Mouse (Mus musculus): ENCODE data around the gene Rtl10.

Rtl10 gene

DNA sequence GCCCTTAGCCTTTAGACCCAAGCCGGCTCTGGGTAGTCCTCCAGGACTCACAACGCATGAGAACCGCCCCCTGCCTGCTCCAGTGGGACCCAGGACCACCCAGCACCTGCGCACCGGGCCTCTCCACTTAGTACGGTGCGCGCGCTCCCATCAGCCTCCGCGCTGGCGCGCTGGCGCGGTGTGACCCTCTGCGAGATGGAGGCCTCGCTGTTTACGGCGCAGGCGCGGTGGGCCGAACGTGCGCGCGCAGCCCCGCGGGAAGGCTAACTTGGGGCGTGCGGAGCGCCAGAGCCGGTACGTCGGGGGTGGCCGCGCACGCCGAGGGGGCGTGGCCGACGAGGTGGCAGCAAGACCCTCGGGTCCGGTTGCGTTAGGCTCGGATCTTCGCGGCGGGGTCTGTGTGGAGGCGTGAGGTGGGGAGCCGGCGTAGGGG, at the start of gene Rtl10, which contains the start of gene Gnb1l:
Rtl10 (plus strand) TSS at position 344 of the 433 bp plus-strand sequence.
Gnb1l (plus strand) TSS at position 156 of the 433 bp plus-strand sequence.
- DNase-seq (ENCODE audit: low spot score): peak; percentile 95

DNA sequence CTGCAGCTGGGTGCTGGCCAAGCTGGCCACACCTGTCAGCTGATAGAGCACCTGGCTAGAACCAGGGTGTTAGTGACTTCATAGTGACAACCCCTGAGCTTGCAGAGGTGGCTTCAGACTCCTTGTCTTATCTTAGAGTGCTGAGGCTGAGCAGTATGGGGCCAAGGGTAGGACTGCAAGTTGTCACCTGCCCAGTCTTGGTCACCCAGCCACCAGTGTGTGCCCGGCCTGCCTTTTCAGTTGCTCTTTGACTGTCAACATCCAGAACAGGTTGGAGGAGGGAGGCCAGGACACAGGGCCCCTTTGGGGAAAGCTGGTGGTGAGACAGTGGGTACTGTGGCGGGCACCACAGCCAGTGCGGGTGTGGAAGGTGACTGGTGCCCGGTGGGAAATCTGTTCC, 49.7 kb upstream of the Rtl10 start:
- DNase-seq (ENCODE audit: low spot score): no peak

DNA sequence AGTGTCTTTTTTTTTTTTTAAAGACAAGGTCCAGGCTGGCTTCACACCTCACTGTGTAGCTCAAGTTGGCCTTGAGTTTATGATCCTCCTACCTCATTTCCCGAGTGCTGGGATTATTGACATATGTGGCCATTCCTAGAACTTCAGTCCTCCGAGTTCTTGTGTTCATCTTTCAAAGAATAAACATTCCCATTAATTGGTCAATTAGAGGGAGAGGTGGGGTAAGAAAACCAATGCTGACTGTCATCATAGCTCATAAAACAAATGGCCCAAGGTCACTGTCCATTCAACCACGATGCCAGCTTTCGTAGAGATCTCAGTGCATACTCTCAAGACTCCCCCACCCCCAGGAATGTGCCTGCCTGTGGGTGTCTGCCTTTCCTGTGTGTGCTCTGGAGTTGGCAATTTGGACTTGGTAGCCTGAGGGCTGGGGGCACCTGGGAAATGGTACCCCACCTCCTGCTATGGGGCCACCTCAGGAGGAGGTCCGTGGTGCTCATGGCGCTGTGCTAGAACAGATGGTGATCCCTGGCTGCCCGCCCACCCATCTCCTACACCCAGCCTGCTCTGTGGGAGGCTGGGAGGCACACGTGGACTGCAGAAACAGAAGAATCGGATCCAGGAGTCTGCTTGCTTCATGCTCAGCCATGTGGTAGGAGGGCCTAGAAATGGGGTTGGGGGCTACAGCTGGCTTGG, 47.1 kb upstream of the Rtl10 start:
- DNase-seq (ENCODE audit: low spot score): no peak

DNA sequence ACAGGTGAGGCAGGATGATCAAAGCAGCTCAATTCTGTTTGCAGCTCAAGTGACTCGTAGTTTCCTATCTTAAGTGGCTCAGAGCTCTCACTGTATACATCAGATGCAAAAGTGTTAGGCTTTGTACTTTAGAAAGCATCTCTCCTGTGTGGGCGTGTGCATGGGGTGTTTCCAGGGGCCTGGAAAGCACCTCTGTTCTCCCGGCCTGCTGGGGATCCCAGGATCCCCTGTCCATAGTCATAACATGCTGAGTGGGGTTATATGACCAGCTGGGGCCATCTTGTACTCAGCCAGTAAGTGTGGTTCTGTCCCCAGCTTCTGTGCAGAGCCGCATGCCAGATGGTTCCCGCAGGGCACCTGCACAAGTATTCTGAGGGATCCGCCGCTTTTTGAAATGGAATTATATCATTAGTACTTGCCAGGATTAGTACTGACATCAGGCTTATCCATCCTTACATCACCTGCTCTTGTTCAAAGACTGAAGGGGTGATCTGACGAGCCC, 46.3 kb upstream of the Rtl10 start:
- DNase-seq (ENCODE audit: low spot score): no peak

DNA sequence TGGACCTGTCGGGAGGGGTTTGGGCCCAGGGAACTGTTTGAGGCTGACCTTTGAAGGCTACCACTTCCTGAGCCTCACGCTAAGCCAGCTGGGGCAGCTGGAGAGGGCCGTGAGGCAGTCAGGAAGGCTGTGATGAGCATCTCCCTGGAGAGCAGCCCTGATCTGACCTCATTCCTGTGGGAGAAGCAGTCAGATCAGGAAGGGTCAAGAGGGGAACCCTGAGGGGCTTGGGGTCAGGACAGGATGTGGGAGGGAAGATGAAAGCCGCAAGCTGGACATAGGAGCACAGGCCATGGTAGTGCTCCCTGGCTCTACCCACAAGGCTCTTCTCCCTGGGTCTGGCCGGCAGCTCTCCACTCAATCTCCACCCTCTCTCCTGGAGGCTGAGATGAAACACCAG, 44.9 kb upstream of the Rtl10 start:
- no peak for DNase-seq (ENCODE audit: low spot score)

DNA sequence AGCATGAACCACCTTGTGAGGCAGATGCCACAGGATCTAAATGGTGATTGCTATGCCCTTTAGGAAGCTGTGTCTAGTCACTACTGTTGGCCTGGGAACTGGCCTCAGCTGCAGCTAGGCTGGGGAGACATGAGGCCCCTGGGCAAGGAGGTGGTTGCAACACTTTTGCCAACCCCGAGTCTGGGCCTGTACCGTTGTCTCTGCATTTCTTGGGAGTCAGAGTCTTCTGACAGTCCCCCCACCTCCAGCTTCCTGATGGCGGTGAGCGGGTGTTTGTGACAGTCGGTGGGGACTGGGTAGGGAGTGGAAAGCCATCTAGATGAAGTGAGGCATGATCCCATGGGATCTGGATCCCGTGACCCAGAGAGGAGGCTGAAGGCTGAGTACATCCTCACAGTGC, 43.3 kb upstream of the Rtl10 start:
- no peak for DNase-seq (ENCODE audit: low spot score)

DNA sequence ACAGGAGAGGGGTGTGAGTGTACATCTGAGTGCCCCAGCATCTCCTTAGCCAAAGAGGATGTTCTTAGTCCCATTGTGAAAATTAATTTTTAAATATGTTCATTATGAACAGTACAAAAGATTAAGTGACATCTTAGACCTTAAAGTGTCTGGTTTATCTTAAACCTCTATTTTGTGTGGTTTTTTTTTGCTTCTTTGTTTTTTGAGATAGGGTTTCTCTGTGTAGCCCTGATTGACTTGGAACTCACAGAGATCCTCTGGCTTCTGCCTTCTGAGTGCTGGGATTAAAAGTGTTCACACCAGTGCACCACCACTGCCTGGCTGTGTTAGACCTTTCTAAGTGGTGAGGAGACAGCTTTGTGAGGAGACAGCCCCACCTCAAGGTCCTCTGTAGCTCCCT, 40.0 kb upstream of the Rtl10 start:
- no peak for DNase-seq (ENCODE audit: low spot score)

DNA sequence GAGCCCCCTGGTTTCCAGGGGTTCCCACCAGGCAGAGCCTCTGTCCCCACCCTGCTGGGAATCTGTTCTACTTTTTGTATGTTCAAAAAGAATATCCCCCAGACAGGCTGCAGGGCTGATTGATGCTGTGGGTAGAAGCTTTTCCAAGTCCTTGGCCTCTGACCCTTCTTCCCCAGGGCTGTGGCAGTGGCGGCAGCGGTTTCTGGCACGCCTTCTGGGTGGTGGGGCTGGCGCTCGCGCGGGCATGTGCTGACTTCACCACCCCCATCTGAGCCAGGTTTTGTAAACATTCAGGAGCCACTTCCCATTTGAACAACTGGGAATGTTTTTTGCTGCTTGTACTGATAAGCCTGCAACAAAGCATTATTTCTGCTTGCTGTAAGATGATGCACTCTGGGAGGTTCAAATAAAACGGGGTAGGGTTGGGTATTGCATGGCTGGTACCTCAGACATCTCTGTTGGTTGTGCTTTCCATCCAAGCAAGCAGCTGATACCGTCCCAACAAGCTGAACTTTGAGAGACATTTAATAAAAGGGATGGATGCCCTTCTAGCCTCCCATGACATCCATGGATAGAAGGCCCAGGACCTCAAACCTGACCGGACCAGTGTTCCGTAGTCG, 39.3 kb upstream of the Rtl10 start:
- peak; percentile 39 for DNase-seq (ENCODE audit: low spot score)

DNA sequence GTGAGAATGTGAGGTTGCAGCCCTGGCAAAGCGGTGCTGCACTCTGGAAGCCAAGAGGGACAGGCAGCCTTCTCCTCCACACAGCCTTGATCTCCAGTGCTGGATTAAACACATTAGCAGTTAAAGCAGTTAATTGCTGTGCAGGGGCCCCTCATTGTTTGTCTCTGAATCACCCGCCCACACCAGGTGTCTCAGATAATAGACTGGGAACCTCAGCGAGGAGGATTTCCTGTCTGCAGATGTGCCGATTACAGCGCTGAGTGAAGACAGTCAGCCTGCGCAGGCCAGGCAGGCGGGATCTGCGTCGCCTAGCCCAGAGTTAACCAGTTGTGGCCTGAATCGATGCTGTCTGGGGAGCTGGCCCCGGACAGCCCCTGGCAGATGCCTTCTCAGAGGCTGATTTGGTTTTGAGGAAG, 38.7 kb upstream of the Rtl10 start:
- peak; percentile 12 for DNase-seq (ENCODE audit: low spot score)

DNA sequence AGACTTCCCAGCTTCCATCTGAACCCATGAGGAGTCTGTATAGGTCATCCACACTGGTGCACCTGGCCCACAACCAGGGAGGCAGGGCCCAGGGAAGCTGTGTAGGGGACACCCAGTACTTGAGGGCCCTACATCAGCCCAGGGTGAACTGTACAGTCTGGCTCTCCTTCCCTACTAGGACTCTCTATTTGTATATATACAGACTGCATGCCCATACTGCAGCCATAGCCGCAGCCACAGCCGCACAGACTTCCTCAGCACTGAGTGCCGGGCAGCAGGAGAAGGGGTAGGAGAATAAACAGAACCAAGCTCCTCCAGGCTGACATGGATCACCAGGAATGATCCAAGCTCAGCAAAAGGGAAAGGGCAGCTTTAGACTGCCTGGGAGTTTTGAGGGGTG, 37.9 kb upstream of the Rtl10 start:
- no peak for DNase-seq (ENCODE audit: low spot score)

DNA sequence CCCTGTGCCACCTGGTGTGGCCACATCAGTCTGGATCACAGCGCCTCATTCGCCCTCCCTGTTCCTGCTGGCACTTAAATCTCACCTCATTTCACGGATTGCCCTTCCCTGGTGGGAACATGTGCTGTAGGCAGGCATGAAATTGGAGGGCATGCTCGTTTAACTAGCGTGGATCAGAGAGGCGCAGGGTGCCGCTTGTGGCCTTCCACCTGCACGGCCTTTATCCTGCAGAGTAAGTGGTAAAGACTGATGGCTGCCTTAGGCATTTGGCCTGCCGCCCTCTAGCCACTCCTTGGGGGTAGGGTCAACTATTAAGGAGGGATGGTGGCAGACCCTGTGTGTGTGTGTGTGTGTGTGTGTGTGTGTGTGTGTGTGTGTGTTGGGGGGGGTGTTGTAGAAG, 36.7 kb upstream of the Rtl10 start:
- no peak for DNase-seq (ENCODE audit: low spot score)

DNA sequence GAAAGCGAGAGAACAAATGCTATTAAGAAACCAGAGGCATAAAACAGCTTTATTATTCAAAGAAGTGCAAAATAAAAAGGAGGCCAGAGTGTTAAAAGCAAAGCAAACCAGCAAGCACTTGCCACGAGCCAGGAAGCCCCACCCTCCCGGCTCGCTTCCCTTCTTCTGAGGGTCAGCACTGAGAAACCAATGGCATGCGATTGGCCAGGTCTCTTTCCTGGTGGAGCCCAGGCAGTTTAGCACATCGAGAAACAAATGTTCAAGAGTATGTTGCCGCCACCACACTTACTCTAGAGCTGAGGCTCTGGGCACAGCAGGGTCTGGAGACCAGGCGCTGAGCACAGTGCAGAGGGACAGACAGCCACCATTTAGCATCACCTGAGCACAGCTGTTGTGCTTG, 36.1 kb upstream of the Rtl10 start:
- DNase-seq (ENCODE audit: low spot score): peak; percentile 24

DNA sequence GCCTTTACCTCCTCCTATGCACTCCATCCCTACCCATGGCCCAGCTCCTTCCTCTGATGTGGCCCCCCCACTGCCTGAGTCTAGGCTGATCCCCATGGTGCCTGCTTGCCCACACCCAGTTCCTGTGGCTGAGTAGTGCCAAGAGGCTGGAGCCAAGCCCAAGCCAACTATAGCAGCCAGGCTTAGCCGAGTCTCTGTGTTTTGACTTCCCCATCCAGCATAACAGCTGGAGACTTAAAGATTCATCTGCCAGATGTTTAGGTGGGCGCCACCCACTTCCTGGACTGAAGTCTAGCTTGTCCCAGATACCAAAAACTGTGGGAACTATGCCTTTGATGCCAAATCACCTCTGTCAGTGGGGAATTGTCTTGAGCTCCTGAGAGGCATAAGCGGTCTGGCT, 34.4 kb upstream of the Rtl10 start:
- DNase-seq (ENCODE audit: low spot score): peak; percentile 51

DNA sequence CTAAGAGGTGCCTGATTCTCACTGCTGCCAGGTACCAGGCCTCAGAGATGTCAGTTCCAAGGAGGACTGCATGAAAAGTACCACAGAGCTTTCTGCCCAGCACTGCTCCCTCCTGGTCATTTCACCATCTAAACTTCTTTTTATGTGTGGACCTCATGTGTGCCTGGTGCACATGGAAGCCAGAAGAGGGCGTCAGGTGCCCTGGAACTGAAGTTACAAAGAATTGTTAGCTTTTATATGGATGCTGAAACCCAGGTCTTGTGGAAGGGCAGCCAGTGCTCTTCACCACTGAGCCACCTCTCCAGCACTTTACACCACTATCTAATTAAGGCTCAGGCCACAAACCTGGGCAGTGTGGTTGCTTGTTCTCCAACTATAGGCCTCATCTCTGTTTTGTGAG, 27.9 kb upstream of the Rtl10 start:
- DNase-seq (ENCODE audit: low spot score): no peak

DNA sequence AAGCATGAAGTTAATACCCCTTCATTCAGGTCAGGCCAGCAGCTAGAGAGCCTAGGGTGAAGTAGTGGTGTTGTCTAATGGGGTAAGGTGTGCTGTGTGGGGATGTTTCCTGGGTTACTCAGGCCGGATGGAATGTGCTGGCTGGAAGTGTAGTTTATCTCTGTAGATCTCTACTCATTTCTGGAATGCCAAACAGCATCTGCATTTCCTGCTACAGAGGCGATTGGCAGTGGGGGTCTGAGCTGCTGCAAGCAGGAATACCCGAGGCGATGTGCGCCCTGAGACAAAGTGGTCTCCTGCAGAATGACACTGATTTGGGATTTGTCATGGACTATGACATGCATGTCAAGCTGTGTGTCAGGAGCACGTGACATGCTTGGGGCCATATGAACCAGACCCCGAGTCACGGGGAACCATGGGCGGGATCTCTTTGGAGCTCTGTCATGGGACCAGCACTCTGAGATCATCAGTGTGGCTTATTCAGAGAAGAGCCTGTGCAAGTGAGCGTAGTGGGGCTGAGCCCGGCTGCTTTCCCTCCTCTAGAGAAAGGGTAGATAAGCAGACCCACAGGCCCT, 27.2 kb upstream of the Rtl10 start:
- DNase-seq (ENCODE audit: low spot score): no peak

DNA sequence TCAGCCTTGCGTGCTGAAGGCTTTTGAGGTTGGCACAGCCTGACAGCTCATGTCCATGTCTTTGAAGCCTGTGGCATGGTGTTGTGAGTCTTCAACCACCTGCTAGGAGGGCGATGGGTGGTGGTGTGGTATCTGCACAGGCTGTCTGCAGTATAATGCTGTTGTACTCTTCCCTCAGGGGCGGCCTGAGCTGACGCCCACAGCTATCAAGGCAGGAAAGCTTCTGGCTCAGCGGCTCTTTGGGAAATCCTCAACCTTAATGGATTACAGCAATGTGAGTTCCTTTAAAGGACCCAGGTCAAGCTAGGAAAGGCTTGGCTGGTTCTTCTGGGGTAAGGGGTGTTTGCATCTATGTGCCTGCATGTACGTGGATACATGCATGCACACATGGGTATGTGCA, 26.7 kb upstream of the Rtl10 start:
- no peak for DNase-seq (ENCODE audit: low spot score)

DNA sequence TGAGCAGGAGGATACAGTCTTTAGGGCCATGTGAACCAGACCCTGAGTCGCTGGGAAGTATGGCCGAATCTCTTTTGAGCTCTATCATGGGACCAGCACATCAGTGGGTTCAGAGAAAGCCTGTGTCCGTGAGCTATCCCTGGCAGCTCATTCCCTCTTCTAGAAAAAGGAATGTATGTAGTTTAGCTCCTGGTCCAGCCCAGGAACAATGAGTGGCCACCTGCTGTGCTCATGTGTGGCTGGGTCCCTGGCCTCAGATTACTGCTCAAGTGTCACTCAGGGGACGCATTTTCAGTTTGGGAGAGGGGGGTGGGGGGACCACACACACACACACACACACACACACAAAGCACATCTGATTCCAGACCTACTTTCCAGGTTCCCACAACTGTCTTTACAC, 26.3 kb upstream of the Rtl10 start:
- DNase-seq (ENCODE audit: low spot score): no peak

DNA sequence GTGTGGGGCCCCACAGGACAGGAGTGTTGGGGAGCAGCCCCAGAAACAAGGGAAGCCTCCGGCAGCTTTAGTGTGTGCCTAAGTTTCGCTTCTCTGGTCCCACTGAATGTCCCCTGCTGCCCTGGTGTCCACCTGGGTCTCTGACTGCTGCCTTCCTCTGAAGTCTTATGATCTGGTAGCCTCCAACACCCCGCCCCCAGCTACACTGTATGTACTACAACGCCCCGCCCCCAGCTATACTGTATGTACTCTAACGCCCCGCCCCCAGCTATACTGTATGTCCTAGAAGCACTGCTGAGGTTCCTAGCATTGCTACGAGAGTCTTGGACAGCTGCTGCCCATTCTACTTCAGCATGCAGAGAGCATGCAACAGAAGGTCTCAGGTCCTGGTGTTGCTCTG, 25.7 kb upstream of the Rtl10 start:
- DNase-seq (ENCODE audit: low spot score): no peak

DNA sequence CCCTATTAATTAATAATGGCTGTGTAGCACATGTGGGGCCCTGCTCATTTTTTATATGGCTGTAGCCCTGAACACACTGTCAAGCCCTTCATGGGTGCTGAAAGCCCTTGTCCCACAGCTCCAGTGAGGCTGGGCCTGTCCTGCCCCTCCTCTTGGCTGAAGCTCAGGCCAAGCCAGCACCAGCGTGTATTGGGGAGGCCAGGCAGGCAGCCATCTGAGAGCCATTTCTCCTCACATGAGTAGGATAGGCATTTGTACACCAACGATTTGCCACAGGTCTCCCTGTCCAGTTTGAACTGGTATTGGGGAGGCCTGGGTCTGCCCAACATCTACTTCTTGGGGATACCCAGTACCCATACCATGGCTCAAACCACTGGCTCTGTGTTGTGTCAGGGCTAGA, 24.7 kb upstream of the Rtl10 start:
- no peak for DNase-seq (ENCODE audit: low spot score)

DNA sequence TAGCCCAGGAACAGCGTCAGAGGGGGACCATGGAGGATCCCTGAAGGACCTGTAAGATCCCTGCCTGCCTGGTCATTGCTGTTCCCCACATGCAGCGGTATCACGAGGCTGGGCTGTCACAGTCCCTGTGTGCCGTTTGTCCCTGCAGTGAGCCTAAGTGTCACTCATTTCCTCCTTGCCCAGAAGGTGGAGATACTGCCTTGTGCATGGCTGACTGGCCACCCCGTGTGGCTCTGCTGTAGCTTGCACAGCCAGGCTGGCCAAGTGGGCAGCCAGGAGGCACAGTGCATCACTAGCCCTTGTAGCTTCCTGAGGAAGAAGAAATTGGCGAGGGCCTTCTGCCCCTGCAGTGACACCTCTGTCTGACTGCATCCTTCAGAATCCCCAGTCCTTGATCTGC, 20.7 kb upstream of the Rtl10 start:
- no peak for DNase-seq (ENCODE audit: low spot score)

DNA sequence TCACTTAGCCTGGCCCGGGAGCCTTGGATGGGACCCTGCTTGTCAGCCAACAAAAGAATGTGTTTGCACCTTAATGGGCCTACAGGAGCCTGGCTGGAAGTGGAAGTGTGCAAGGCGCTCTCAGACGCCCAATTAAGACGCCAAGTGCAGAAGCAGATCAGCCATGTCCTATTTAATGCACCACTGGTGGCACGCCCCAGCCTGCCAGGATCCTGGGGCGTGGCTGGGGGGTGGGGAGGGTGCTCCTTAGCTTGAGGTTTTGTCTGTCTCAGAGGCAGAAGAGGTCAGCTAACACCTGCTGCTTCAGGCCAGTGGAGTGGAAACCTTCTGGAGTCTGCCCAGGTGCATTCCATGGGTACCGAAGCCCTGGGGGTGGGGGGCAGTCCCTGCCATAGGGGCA, 19.0 kb upstream of the Rtl10 start:
- DNase-seq (ENCODE audit: low spot score): no peak

DNA sequence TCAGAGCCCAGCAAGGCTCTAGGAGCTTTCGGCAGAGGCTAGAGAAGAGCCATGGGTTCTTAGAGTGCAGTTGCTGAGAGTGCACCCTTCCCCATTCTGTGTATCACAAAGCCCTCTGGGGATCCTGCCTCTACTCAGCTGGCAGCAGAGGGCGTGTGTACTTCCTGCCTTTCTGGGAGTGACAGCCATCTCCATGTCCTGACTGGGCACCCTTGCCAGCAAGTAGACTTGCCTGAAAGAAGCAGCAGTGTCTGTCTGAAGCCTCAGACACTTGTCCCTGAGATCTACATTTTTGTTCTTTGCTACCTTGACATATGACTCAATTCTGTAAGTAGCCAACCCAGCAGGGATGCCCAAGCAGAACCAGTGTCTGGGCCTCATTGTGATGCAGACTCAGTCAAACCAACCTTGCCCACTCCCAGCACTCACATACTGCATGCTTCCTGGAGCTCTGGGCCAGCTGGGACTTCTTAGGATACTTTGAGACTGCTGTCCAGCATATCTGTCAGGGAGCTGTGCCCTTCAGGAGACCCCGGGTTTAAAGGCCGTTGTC, 17.7 kb upstream of the Rtl10 start:
- DNase-seq (ENCODE audit: low spot score): no peak

DNA sequence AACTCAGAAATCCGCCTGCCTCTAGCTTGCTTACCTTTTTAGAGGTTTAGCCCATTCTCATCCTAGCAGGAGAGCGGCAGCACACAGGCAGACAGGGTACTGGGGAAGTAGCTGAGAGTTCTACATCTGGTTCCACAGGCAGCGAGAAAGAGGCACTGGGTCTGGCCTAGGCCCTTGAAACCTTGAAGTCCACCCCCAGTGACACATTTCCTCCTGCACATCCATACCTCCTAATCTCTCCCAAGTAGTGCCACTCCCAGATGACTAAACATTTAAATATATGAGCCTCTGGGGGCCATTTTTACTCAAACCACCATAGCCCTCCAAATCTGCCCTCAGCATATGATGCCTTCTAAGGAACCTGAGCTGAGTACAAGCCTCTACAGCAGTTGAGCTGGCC, 16.3 kb upstream of the Rtl10 start:
- DNase-seq (ENCODE audit: low spot score): no peak
